Mouse (Mus musculus) granulocyte monocyte progenitor cell, adult 5-6 weeks (primary cell): ENCODE results near the gene Nexmif. TPM values are rescaled to one million over a fixed set of nuclear protein-coding genes. Genes with fewer than 3 reads are reported as not detected.
A peak's percentile ranks its signal among the peaks of the same experiment; 100 is the strongest.
"Not testable (repeated sequence)": the region's sequence is repeated elsewhere in the genome, so short reads cannot be mapped to it uniquely, and the experiment has no call there.

Experiments
- ATAC-seq: replicated peaks from 2 replicates; pipeline ENCODE4 v1.8.0; 2016; ENCODE audit warnings: mild to moderate bottlenecking, moderate TSS enrichment, inconsistent platforms; ENCODE audit not compliant: poor library complexity, severe bottlenecking
- total RNA-seq, 2 experiments: library from RNA; stranded (forward) in 1 of 2; stranded (reverse) in 1 of 2; fragments of 200-712, 200-1000 nt in 1 of 2; fragments of >200 nt in 1 of 2; fragmentation: Nextera tagmentation in 1 of 2; gene quantifications; 2 replicates each; pipeline ENCODE4 v1.2.3; 2014 to 2017

Gene Nexmif
- total RNA-seq (2014; fragmentation: Nextera tagmentation) (not detected in 2 replicates), total RNA-seq (2017) (not detected in 2 replicates)

DNA sequence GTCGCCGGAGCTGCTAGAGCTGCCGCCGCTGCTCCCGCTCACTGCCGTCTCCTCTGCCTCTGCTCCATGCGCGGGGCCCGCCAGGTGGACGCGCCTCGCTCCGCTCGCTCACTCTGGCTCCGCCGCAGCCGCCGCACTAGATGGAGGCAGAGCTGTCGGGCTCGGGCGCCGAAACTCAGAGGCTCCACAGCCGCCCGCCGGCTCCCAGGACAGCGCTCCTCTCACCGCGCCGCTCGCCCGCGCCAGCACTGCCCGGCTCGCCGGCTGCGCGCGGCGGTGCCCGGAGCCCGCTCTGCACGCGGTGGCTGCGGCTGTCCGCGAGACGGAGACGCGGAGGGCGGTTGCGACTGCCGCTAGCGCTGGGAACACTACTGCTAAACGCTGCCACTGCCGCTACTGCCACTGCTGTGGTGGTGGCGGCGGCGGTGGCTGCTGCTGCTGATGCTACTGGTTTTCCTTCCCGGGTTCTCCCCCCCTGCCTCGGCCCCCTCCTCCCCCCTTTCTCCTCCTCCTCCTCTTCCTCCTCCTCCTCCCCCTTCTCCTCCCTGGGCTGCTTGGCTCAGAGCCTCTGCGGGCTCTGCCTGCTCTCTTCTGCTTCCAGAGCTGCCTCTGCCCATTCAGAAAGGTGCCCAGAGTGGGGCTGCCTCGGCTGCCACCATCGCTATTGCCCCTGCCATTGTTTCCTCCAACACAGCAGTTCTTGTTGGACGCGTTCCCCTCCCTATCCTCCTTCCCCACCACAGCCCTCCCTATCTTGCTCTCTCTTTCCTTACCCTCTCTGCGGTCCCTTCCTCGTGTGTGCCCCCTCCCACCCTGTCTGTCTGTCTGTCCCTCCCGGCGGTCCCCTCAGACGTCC lies at the start of gene Nexmif:
TSS of gene Nexmif (minus strand) at position 450 of the 856 bp plus-strand sequence.
- ATAC-seq = peak; percentile 65

DNA sequence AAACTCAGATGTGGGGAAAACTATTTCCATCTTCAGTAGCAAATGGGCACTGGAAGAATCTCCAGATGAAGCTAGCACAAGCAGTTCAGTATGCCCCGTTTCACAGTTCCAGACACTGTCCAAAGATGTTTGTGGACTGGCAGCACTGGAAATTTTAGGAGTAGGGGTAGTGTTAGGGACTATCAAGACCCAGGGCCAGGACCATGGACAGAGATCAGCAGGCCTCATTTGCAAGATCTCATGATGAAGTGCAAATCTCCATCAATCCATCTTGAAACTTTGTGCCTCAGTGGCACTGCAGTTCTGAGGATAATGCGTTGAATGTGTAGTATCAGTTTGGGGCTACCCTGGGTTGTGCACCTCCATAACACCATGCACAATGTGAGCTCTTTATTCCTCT lies 7.7 kb upstream of the Nexmif start:
- no peak for ATAC-seq

DNA sequence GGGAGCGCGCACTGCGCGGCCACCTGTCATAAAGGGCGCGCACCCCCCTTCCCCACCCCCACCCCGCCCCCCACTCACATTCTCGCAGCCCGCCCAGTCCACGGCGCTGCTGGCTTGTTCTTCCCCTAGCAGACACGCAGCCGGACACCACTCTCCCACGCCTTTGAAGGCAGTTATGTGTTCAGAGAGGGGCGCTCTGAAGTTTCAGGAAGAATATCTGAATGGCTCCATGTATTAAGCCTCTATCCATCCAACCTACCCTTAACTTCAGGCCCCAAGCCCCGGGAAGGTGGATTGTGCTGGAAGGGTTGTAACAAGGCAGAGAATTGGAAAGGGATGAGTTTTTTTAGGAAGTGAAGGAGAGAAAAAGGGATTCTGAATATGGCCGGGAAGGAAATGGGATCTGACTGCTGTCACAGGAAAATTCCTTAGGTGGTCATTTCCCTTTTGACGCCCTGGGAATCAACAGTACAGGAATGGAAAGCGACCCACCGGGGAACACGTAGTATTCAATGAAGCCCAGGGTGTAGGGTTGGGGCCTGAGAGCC lies 681 bp upstream of the Nexmif start:
- ATAC-seq = 0 out of 2 replicates have a peak, but pooled peaks have one; percentile 11

DNA sequence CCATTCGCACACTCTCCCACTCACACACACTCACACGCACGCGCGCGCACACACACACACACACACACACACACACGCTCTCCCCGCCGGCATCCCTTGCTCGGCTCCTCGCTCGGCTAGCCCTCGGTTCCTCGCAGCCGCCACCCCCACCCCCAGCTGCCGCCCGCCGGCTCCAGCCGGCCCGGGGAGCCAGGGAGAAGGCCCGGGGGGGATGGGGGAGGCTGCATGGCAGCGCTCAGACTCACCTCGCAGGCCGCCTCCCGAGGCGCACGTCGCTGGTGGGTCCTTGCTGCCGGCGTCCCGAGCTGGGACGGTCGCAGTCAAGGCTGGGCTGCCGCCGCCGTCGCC lies 623 bp downstream of the Nexmif start:
- no peak for ATAC-seq

DNA sequence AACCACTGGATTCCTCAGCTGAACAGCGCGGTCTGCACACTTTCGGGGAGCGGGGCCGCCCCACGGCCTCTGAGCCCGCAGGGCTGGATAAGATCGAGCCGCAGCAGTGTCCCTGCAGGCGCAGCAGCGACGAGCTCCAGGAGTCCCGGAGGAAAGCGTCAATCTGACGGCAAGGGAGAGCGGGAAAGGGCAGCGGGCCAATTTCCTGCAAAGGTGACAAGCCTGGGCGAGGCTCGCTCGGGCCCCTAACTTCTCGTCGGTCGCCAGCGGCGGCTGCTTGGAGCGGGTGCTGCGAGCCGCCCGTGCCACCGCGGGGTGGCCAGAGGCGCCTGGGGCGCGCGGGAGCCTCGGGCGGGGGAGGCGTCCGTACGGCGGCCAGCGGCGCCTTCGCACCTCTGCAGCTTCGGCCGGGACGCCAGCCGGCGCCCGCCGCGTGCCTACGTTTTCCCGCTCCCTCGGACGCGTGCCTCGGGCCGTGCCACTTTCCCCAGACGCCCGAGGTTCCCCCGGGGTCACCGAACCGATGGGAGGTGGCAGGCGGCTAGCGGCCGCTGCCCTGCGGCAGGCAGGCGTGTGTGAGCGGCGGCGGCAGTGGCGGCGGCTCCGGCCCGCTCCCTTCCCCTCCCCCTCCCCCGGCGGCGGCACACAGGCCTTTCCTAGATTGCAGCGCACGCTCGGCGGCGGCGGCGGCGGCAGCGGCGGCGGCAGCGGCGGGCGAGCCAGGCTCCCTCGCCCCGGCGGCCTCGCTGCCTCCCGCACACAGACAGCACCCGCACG lies 1.2 kb downstream of the Nexmif start:
- peak; percentile 47 for ATAC-seq

DNA sequence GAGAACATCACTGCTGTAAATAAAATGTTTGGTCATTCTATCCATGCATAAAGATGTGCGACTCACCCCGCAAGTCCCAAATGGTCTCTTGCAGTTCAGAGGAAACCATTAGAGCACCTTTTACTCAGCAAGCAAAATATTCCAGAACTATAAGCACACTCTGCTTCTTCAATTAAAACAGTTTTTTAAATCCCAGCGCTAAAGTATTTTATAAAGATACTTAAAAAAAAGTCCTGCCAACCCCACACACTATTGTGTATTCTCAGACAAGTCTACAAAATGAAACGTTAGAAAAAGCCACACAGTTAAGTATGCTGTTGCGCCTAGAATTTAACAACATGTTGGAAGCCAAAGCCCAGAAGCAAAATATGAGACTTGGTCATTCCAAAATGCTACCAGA lies 1.9 kb downstream of the Nexmif start:
- no peak for ATAC-seq

DNA sequence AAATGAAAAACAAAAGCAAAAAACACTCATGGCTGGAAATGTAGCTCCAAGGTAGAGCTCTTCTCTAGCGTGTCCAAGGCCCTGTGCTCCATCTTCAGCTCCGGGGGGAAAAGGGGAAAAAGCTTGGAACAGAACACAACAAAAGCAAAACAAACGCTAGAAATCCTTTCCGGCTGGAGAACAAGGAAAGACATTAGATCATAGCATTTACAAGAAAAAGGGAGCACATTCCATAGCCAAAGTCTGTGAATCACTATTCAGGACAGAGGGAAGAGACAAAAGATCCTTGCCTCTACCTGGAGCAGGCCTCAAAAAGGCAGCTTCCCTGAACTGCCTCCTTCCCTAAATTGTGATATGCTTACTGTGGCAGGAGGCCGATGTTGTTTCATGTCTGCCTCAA lies 4.4 kb downstream of the Nexmif start:
- ATAC-seq = no peak

DNA sequence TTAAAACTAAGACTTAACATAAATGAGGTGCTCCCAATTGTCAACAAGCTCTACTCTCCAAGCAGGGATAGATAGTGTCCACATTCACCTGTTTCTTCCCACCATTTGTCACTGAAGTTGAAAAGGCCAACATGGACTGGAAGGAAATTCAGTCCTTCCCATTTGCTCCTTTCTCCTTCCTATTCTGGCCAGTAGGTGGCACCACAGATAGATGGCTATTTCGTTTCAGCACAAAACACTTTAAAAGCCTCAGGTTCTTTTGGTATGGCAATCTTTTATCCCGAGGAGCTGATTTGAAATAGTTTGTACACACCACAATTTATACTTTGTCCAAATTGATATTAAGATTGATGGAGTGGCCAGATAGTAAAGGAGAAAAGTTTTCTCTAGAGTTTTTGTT lies 21.7 kb downstream of the Nexmif start:
- ATAC-seq = peak; percentile 42; the same call in 1 of the 2 replicates

DNA sequence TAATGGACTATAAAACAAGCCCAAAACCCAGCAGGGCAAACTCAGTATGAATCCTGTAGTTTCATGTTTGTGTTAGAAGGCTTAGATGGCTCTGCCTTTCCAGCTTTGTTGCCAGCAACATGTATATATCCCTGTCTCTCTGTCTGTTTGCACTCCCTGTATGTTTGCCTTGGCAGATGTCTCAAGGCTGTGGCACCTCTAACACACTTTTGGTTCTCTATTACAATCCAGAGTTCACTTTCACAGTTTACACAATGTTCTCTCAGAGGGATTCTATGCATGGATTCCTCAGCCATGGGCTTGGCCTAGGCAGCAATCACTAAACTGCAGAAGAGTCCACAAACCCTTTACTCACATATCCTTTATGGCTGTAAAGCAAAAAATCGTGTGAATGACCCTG lies 50.9 kb downstream of the Nexmif start:
- no peak for ATAC-seq

DNA sequence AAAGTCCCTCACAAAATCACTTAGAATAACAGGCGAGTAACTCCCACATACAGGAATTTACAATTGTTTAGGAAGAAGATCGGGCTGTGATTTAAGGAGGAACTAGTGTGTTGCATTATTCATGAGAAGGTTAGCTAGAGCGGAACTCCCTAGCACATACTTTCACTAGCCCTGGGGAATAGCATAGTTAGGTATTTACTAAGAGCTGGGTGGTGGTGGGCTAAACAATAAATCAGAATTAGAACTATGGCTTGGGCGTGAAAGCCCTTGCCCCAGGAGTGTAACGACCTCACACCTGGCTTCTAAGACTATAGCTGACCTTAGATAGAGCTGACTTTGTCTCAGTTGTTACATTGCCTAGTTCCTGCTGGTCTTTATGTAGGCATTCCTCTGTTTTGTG lies 85.7 kb downstream of the Nexmif start:
- not testable (repeated sequence) for ATAC-seq

DNA sequence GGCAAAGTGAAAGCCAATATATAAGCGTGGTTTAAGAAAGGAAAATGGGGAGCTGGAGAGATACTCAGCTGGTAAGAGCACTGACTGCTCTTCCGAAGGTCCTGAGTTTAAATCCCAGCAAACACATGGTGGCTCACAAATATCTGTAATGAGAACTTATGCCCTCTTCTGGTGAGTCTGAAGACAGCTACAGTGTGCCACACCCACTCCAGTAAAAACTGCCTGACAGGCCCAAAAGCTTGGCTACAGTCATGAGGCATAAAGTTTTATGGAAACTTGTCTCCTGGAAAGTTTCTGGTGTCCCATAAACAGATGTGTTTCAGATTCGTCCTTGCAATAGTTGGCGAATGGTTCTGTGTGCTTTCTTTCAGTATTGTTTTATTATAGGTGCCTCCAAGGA lies 86.4 kb downstream of the Nexmif start:
- ATAC-seq = no peak

DNA sequence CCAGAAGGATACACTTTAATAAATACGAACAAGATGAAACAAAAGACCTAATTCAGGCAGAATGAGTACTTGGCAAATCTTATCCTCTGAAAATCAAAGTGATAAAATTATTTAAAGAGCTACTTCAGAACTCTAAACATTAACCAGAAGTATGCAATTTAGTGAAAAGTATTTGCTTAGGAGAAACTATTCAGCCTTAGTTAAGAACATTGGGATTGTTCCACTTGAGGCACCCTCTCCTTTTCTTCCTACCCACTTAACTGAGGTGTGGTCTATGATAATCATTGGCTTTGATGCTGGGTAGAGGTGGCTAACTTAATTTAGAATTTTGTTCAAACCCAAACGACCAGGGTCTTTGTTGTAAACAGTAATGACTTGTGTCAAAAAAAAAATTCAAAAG lies 146.1 kb downstream of the Nexmif start:
- ATAC-seq = no peak

DNA sequence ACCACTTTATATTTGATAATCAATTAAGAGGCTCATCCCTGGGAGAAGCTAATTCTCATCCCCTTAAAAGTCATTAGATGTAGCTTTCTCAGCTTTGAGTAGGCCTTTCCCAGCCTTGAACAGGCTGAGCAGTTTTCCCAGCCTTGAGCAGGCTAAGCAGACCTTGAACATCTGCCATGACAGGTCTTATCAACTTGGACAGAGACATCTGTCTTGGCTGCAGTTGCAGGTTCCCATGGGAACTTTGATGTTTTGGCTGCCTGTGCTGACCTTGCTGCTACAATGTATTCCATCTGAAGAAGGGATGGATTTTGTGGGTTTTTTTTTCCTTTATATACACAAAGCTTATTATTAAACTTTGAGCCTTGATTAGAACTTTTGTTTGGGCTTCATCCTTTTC lies 160.7 kb downstream of the Nexmif start:
- no peak for ATAC-seq

DNA sequence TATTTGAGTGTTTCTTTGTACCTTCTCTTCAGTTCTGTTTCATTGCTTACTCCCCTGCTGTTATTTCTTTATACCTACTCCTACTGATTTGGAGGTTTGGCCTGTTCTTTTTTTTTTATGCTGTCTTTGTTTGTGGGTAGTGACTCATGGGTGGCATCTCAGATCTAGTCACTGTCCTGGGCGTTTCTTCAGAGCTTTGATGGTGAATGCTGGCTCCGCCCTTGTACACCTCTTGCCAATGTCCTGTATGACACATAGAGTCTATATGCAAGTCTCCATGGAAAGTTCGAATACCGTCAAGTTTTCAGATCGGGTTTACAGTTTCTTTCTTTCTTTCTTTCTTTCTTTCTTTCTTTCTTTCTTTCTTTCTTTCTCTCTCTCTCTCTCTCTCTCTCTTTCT lies 167.1 kb downstream of the Nexmif start:
- no peak for ATAC-seq

DNA sequence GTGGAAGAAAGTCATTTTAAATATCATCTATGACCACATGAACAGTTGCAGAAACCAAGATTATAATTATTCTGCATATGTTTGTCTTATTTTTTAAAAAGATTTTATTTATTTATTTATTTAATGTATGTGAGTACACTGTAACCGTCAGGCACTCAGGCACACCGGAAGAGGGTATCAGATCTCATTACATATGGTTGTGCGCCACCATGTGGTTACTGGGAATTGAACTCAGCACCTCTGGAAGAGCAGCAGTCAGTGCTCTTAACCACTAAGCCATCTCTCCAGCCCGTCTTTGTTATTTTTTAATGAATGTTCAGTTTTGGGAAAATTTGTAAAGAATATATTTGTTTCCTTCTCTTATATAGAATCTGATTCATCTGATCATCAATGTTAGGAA lies 168.2 kb downstream of the Nexmif start:
- ATAC-seq = no peak

Other genes with a start within 250 kb of the Nexmif start
- gene Rlim, start 219.9 kb downstream of the Nexmif start, total RNA-seq (2014; fragmentation: Nextera tagmentation) = 43.0 and 49.3 TPM in 2 replicates
- 100 and 111 TPM in 2 replicates for gene Rlim, start 219.9 kb downstream of the Nexmif start, total RNA-seq (2017)
- gene Abcb7, start 212.7 kb upstream of the Nexmif start, total RNA-seq (2014; fragmentation: Nextera tagmentation) = 28.0 and 32.4 TPM in 2 replicates
- gene Abcb7, start 212.7 kb upstream of the Nexmif start, total RNA-seq (2017) = 69.5 and 77.3 TPM in 2 replicates